10 mouse cellular contexts compared by ENCODE assay signal in genomic region chr1:171788461-171789283, GRCm38 (mm10). TPM values are rescaled to one million over a fixed set of nuclear protein-coding genes. Genes with fewer than 3 reads are reported as not detected.
A peak's percentile ranks its signal among the peaks of the same experiment; 100 is the strongest.
DNase-seq lines count a peak whose midpoint lies in the region; ATAC-seq lines count a peak whose summit lies in the region.
"Had no signal": no experiment of that assay in that cellular context is flagged by ENCODE, and none has a peak within 500 bp of the region (broad histone marks: within the 10 kb centered on the region; RNA-seq: fewer than 3 reads in every experiment).

No protein-coding gene starts in this region.

- peak; percentile 45 to 49 for DNase-seq in left cerebral cortex, adult 18-20 months (ENCODE audit: low spot score in 2 of 2)
- DNase-seq in left cerebral cortex, postnatal 10 days (ENCODE audit: extremely low spot score in 1 of 2, low spot score in 2 of 2) = no peak
- DNase-seq in T-cell, adult 2 months (ENCODE audit: low spot score) = peak; percentile 61
- peak; percentile 37 to 56 for DNase-seq in layer of hippocampus, adult 18-20 months (ENCODE audit: low spot score in 2 of 2)
- DNase-seq in gastrocnemius, postnatal 25 days = no peak
- no peak for DNase-seq in forebrain, embryonic 14.5 days (ENCODE audit: low spot score)
- no peak for DNase-seq in kidney, adult 8-10 months
- DNase-seq: gastrocnemius, postnatal 10 days had no signal

- no peaks in the 10 kb centered on the region for H3K27me3 ChIP-seq in forebrain, embryonic 14.5 days (replicated peaks; ENCODE audit: control insufficient read depth, insufficient read depth, low read length)
- H3K27me3 ChIP-seq: hindbrain, embryonic 15.5 days had no signal

- H3K4me1 ChIP-seq in forebrain, embryonic 14.5 days (ENCODE audit: control insufficient read depth, insufficient read depth, low read length) = no peaks in the 10 kb centered on the region
- H3K4me1 ChIP-seq: hindbrain, embryonic 15.5 days had no signal

- no peaks in the 10 kb centered on the region for H3K36me3 ChIP-seq in forebrain, embryonic 14.5 days (ENCODE audit: control insufficient read depth, insufficient read depth, low read length)
- H3K36me3 ChIP-seq: hindbrain, embryonic 15.5 days had no signal

- H3K9ac ChIP-seq in forebrain, embryonic 14.5 days (ENCODE audit: low read length) = no peak overlapping the region
- H3K9ac ChIP-seq: hindbrain, embryonic 15.5 days had no signal

- no peak overlapping the region for H3K4me2 ChIP-seq in forebrain, embryonic 14.5 days (ENCODE audit: low read length)
- H3K4me2 ChIP-seq: hindbrain, embryonic 15.5 days had no signal

- no peak overlapping the region for H3K4me3 ChIP-seq in forebrain, embryonic 14.5 days (ENCODE audit: low read depth, low read length)
- H3K4me3 ChIP-seq: hindbrain, embryonic 15.5 days had no signal

- no peaks in the 10 kb centered on the region for H3K9me3 ChIP-seq in forebrain, embryonic 14.5 days (replicated peaks; ENCODE audit: control insufficient read depth, low read length)
- H3K9me3 ChIP-seq: hindbrain, embryonic 15.5 days had no signal

- ATAC-seq in megakaryocyte progenitor cell, adult 5-6 weeks (replicated peaks; ENCODE audit: poor library complexity) = peak; percentile 80
- no peak for ATAC-seq in forebrain, embryonic 14.5 days

- 94% methylated on average over 12 of the region's 12 CpGs for whole genome bisulfite sequencing in forebrain, embryonic 14.5 days

- no peak overlapping the region for H3K27ac ChIP-seq in forebrain, embryonic 14.5 days (ENCODE audit: low read depth, low read length)
- H3K27ac ChIP-seq: hindbrain, embryonic 15.5 days had no signal

- intact Hi-C loops in left cerebral cortex, postnatal 10 days (cut with DNase I) = no loop called here

RNA-seq across cellular contexts. Expression of gene Slamf1, which starts 21.7 kb away (rescaled TPM):
- total RNA-seq in left cerebral cortex, adult 18-20 months (2021) = under 1 TPM; 0.44 to 0.66 TPM
- under 1 TPM; 0.41 to 0.51 TPM for total RNA-seq in left cerebral cortex, postnatal 10 days (2021)
- under 1 TPM in 1 of 2 experiments, not detected in 1; 0.10 TPM for total RNA-seq in layer of hippocampus, adult 18-20 months (2021)
- 0.73 and 0.77 TPM in 2 replicates for total RNA-seq in megakaryocyte progenitor cell, adult 5-6 weeks (2015)
- 0.29 and 0.41 TPM in 2 replicates for total RNA-seq in megakaryocyte progenitor cell, adult 5-6 weeks (2017)
- not detected for total RNA-seq in gastrocnemius, postnatal 25 days (2021)
- 0.22 TPM in 2 replicates for polyA plus RNA-seq in forebrain, embryonic 14.5 days (2014; fragmentation: Nextera tagmentation; extraction: Ambion mirVana)

RNA-seq across cellular contexts. Expression of gene Cd84, which starts 50.8 kb away (rescaled TPM):
- 1 to 10 TPM; 1.9 to 2.6 TPM for total RNA-seq in left cerebral cortex, adult 18-20 months (2021)
- 1 to 10 TPM; 1.7 to 2.1 TPM for total RNA-seq in left cerebral cortex, postnatal 10 days (2021)
- total RNA-seq in layer of hippocampus, adult 18-20 months (2021) = 1 to 10 TPM; 2.2 to 2.5 TPM
- 34.0 and 36.0 TPM in 2 replicates for total RNA-seq in megakaryocyte progenitor cell, adult 5-6 weeks (2015)
- total RNA-seq in megakaryocyte progenitor cell, adult 5-6 weeks (2017) = 47.9 and 55.2 TPM in 2 replicates
- total RNA-seq in gastrocnemius, postnatal 25 days (2021) = under 1 TPM; 0.64 to 0.96 TPM
- 1.2 and 1.4 TPM in 2 replicates for polyA plus RNA-seq in forebrain, embryonic 14.5 days (2014; fragmentation: Nextera tagmentation; extraction: Ambion mirVana)

Comparison
In these comparisons a context has a peak if more than half of its experiments do, and no peak if none do; other contexts are left out.
1. DNase-seq: peak in left cerebral cortex, adult 18-20 months (2 of 2), T-cell, adult 2 months (single experiment) and layer of hippocampus, adult 18-20 months (2 of 2); none in left cerebral cortex, postnatal 10 days (0 of 2), gastrocnemius, postnatal 25 days (single experiment), forebrain, embryonic 14.5 days (single experiment) and kidney, adult 8-10 months (0 of 2).
2. RNA of gene Cd84, which starts 50.8 kb away (total RNA-seq): 34.0 to 55.2 TPM in megakaryocyte progenitor cell, adult 5-6 weeks; 1.9 to 2.6 TPM in left cerebral cortex, adult 18-20 months, 2.2 to 2.5 TPM in layer of hippocampus, adult 18-20 months, 1.7 to 2.1 TPM in left cerebral cortex, postnatal 10 days and 0.64 to 0.96 TPM in gastrocnemius, postnatal 25 days; every median in the first group is over 4 times any median in the second.